Mouse (Mus musculus): Measurements from ENCODE around the gene Lrrc3c. TPM values are rescaled to one million over a fixed set of nuclear protein-coding genes. Genes with fewer than 3 reads are reported as not detected.

Lrrc3c gene
- polyA plus RNA-seq, 1 experiment: not detected

DNA sequence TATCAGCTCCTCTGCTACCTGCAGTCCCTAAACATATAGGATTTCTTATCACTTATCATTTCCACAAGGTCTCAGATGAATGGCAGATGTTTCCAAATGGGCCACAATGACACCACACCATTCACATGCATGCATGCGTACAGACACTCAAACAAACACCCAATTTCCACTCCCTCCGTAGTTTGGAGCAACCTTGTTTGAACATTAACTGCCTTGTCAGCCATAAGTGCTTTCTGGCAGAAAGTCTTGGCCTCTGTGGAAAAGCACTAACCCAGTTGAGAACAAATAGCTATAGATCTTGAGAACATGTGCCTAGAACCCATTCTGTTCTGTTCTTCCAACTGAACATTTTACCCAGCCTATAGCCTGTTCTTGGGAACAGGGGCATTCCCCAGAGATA is 47.9 kb downstream of the Lrrc3c start:
- no peak for DNase-seq (ENCODE audit: low read depth in 1 of 2, low spot score in 2 of 2)
- no peaks in the 10 kb centered on the region for H3K4me1 ChIP-seq (ENCODE audit: control insufficient read depth, insufficient read depth, insufficient read length)
- H3K27ac ChIP-seq (ENCODE audit: insufficient read depth, low read length): no peak overlapping the region
- no peaks in the 10 kb centered on the region for H3K27me3 ChIP-seq (ENCODE audit: control insufficient read depth, insufficient read depth, low read length)
- no peaks in the 10 kb centered on the region for H3K36me3 ChIP-seq (ENCODE audit: control insufficient read depth, insufficient read depth, low read length)
- 78% methylated on average over 2 of the region's 2 CpGs for WGBS
- no peak overlapping the region for H3K4me3 ChIP-seq (ENCODE audit: extremely low read depth, insufficient read depth, insufficient read length)
- no peak for TF ChIP-seq POLR2A (IDR thresholded peaks at IDR 0.05; ENCODE audit: low read depth, low read length)
- TF ChIP-seq CTCF (IDR thresholded peaks at IDR 0.05; ENCODE audit: extremely low read depth, insufficient read depth, insufficient read length, insufficient replicate concordance): no peak

- Histone ChIP-seq H3K27ac (ENCODE audit: insufficient read depth, low read length) (no peak within 1 kb of the TSS), H3K36me3 (ENCODE audit: control insufficient read depth, insufficient read depth, low read length) (no peaks in the 10 kb centered on the region), H3K4me1 (ENCODE audit: control insufficient read depth, insufficient read depth, insufficient read length) (no peaks in the 10 kb centered on the region), H3K4me3 (ENCODE audit: extremely low read depth, insufficient read depth, insufficient read length) (no peak within 1 kb of the TSS), H3K27me3 (ENCODE audit: control insufficient read depth, insufficient read depth, low read length) (no peaks in the 10 kb centered on the region)
- no peak for DNase-seq (ENCODE audit: low read depth in 1 of 2, low spot score in 2 of 2)
- no peak for TF ChIP-seq CTCF (IDR thresholded peaks at IDR 0.05; ENCODE audit: extremely low read depth, insufficient read depth, insufficient read length, insufficient replicate concordance)
- no peak for TF ChIP-seq POLR2A (IDR thresholded peaks at IDR 0.05; ENCODE audit: low read depth, low read length)
- WGBS: 67% methylated on average over 2 of the region's 2 CpGs
Observed at GRCm38 (mm10) chr11:98646459-98646858, 48.4 kb downstream of the Lrrc3c start, which contains the start of gene Gsdma2. Gene Gsdma2, plus strand, starts transcription at chr11:98646759.

Other genes starting within 250 kb of the Lrrc3c start
- gene Ppp1r1b, start 249.9 kb upstream of the Lrrc3c start, polyA plus RNA-seq (2012; rRNA removed): 0.27 and 0.44 TPM in 2 replicates
- 70.7 and 80.2 TPM in 2 replicates for gene Stard3, start 239.9 kb upstream of the Lrrc3c start, polyA plus RNA-seq (2012; rRNA removed)
- gene Tcap, start 214.5 kb upstream of the Lrrc3c start, polyA plus RNA-seq (2012; rRNA removed): 0.42 and 0.43 TPM in 2 replicates
- gene Pnmt, start 211.8 kb upstream of the Lrrc3c start, polyA plus RNA-seq (2012; rRNA removed): 0.07 TPM in 1 of 2 replicates, not detected in the other
- gene Pgap3, start 197.8 kb upstream of the Lrrc3c start, polyA plus RNA-seq (2012; rRNA removed): 17.7 and 19.8 TPM in 2 replicates
- gene Erbb2, start 185.8 kb upstream of the Lrrc3c start, polyA plus RNA-seq (2012; rRNA removed): 4.0 and 5.5 TPM in 2 replicates
- 37.1 and 37.8 TPM in 2 replicates for gene Mien1, start 159.3 kb upstream of the Lrrc3c start, polyA plus RNA-seq (2012; rRNA removed)
- gene Grb7, start 151.9 kb upstream of the Lrrc3c start, polyA plus RNA-seq (2012; rRNA removed): 1.1 and 1.2 TPM in 2 replicates
- 104 and 113 TPM in 2 replicates for gene Ikzf3, start 52.3 kb upstream of the Lrrc3c start, polyA plus RNA-seq (2012; rRNA removed)
- 1.2 TPM in 2 replicates for gene Zpbp2, start 47.2 kb upstream of the Lrrc3c start, polyA plus RNA-seq (2012; rRNA removed)
- 37.4 and 42.9 TPM in 2 replicates for gene Ormdl3, start 10.9 kb upstream of the Lrrc3c start, polyA plus RNA-seq (2012; rRNA removed)
- gene Gm12355, start 27.4 kb downstream of the Lrrc3c start, polyA plus RNA-seq (2012; rRNA removed): not detected in 2 replicates
- not detected in 2 replicates for gene Gsdma3, start 28.1 kb downstream of the Lrrc3c start, polyA plus RNA-seq (2012; rRNA removed)
- gene Gsdma2, start 48.5 kb downstream of the Lrrc3c start, polyA plus RNA-seq (2012; rRNA removed): not detected in 2 replicates
- gene Gsdma, start 66.1 kb downstream of the Lrrc3c start, polyA plus RNA-seq (2012; rRNA removed): not detected in 2 replicates
- 83.1 and 107 TPM in 2 replicates for gene Psmd3, start 84.3 kb downstream of the Lrrc3c start, polyA plus RNA-seq (2012; rRNA removed)
- gene Csf3, start 103.0 kb downstream of the Lrrc3c start, polyA plus RNA-seq (2012; rRNA removed): 0.07 and 0.27 TPM in 2 replicates
- 53.6 and 69.1 TPM in 2 replicates for gene Med24, start 131.1 kb downstream of the Lrrc3c start, polyA plus RNA-seq (2012; rRNA removed)
- 19.8 and 20.7 TPM in 2 replicates for gene Thra, start 142.3 kb downstream of the Lrrc3c start, polyA plus RNA-seq (2012; rRNA removed)
- gene Nr1d1, start 177.0 kb downstream of the Lrrc3c start, polyA plus RNA-seq (2012; rRNA removed): 27.7 and 29.0 TPM in 2 replicates
- gene Msl1, start 197.2 kb downstream of the Lrrc3c start, polyA plus RNA-seq (2012; rRNA removed): 23.3 and 41.2 TPM in 2 replicates
- gene Casc3, start 206.6 kb downstream of the Lrrc3c start, polyA plus RNA-seq (2012; rRNA removed): 30.2 and 32.6 TPM in 2 replicates
- 1.9 and 3.3 TPM in 2 replicates for gene Rapgefl1, start 238.5 kb downstream of the Lrrc3c start, polyA plus RNA-seq (2012; rRNA removed)